Mouse (Mus musculus) heart, postnatal 36 days (tissue): Measurements from ENCODE around the gene Mrps22. TPM values are rescaled to one million over a fixed set of nuclear protein-coding genes. Genes with fewer than 3 reads are reported as not detected.

Experiments used
- DNase-seq, 2 experiments: peaks; one replicate each; pipeline ENCODE4 v3.0.0; 2021 to 2022
- intact Hi-C: fragments of 180-260 bp; cut with DNase I; formaldehyde crosslinking; loops from one replicate; pipeline ENCODE4 v1.15.1; 2025
- total RNA-seq, 2 experiments: library from RNA; stranded (reverse); gene quantifications; 2 replicates each; pipeline ENCODE4 v1.2.3; 2021

Gene Mrps22
- total RNA-seq: 10 to 100 TPM; 31.5 to 34.5 TPM

DNA sequence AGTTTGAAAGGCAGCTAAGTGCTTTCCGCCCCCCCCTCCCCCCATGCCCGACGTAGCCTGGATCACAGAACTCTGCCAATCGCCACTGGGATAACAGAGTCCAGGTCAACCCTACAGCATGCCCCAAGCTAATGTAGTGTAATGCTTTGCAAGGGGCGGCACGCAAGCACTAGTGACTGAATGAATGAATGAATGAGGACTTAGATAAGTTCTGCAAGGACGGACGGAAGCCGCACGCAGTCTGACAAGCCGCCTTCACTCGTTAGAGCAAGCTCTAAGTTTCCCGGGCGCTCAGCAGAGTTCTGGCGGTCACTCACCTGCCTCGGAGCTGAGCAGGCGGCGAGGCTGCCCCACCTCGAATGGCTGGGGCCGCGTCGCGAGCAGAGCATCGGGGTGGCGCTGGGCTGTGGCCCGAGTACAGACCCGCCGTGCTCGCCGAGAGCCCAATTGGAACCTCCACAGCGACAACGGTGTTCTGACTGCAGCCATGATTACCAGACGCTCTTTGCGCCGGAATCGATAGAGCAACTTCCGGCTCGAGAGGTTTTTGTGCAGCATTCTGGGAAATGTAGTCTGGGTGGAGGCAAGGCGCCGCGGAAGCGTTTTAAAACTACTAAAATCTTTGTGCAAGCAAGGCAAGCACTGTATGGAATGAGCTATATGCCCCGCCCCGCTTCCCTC, at the start of gene Mrps22:
Gene Mrps22 (minus strand): TSS at position 505 of the 681 bp plus-strand sequence.
- DNase-seq: peak; percentile 75 to 77
- intact Hi-C loops: loop anchor here (2.0 kb wide), 1 partner anchor 34 kb away; no protein-coding TSS in a partner anchor

DNA sequence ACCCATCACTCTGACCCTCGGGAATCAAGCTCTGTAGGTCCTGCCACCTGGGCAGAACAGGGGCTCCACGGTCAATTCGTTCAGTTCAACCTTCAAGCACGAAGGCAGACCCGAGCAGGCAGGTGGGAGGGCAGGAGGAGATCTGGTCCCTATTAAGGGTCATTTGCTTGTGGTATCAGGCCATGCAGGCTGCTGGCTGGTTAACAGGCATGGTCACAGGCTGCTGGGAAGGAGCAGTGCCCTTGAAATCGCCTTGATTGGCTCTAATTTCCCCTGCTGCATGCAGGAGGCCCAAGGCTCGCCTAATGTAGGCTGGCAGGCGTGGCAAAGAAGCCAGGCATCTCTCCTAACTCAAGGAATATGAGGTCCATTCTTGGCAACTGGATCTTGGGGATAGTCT, 49.1 kb upstream of the Mrps22 start:
- intact Hi-C loops: no loop called here
- no peak for DNase-seq

DNA sequence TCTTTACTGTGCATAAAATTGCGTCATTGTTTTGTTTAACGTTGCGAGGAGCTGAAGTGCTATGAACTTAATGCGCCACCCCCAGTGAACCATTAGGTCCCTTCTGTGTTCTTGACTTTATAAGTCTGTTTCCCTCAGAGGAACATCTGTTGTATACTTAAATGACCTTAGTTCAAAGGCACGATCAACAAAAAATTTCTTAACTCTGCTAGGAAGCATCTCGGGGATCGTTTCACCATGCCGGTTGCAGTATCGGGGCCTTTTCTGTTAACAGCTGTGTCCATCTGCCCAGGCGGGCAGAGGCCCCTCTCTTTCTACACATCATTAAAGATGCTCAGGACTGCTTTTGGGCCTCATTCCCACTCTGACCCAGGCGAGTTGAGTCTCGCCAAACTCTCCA, 46.0 kb upstream of the Mrps22 start:
- intact Hi-C loops: loop anchor here (5.0 to 10.0 kb wide), 2 partner anchors 95 to 317 kb away; no protein-coding TSS in a partner anchor
- DNase-seq: no peak

DNA sequence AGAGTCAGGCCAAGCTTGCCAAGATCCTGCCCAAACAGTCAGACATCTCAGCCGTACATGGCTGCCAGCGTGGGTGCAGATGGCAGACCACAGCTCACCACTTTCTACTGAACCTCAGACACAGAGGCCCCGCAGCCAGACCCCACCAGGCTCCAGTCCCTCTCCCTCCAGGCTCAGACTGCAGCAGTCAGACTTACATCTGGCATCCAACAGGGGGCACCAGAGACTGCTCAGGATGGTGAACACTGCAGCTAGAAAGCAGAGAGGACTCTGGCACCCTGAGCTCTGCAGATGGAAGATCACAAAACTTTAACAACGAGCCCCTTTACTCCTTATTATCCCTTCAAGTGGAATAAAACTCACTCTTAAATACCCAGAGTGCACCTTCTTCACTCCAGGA, 44.3 kb upstream of the Mrps22 start:
- DNase-seq: peak; percentile 68 to 69
- intact Hi-C loops: loop anchor here (1.0 to 10.0 kb wide), 3 partner anchors 97 to 319 kb away; no protein-coding TSS in a partner anchor

DNA sequence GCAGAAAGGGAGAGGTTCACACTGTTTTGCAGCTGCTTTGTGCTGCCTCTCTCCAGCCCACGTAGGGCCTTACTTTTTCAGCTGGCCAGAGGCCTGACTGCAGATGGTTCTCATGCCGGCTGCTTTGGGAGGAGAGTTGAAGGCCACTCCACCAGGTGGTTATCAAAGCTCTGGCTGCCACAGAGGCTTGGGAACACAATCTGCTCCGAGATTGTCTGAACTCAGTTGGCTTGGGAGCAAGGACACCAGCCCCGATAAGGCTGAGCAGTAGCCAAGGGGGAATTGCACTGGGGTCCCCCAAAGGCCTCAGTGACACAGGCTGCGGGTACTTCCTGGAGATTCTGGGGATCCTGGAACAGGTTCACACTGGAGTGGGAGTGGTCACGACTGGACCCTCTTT, 40.7 kb upstream of the Mrps22 start:
- intact Hi-C loops: loop anchor here (10.0 kb wide), 1 partner anchor 323 kb away; no protein-coding TSS in a partner anchor
- no peak for DNase-seq

DNA sequence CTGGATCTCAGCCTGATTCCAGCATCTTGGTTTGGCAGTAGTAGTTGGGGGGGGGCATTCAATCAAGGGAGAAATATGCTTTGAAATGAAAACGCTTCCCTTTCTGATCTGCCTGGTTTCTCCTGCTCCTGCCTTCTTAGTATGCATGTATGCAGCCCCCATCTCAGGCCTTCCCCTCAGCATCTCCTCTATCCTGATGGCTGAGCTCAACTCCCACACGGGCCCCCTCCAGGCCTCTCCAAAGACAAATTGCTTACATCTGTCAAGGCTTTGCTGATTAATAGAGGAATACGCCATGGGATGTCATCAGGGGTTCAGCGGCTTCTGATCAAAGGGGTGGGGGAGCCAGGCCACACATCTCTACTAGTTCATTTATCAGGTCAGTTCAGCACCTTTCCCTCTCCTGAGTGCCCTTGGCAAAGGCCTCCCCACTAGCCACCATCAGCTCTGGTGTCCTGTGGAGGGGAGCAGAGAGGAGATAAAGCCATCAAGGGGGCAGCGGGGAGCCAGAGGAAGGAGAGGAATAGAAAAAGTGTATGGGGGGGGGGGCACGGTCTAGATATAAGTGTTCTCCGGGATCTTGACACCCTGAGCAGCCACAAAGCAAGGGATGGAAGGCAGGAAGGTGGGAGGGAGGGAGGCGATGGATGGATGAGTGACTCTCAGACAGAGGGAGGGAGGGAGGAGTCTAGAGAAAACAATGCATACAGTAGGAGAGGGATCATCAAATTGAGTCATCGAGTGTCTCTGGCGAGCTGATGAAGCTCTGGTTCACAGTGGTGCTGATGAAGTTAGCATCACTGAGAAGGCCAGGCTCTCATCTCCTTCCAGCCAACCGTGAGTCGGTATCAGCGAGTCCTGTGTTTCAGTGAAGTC, 32.1 kb upstream of the Mrps22 start:
- DNase-seq: no peak
- intact Hi-C loops: no loop called here

DNA sequence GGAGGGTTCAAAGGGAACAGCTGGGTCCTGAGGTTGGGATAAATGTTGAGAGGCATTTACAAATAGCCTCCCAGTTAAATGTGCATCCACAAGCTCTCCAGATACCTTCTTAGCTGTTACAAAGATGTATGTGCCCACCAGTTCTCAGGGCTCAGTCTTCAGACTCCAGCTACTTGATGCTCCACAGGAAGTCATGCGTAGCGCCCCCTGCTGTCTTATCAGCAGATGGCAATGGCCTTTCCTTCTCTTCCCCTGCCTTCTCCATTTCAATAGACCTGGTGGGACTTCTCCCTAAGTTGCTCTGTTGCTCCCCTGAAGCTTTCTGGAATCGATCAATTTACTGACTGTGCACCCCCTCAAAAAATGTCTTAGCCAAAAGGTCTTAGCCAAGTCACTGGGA, 27.0 kb upstream of the Mrps22 start:
- intact Hi-C loops: no loop called here

DNA sequence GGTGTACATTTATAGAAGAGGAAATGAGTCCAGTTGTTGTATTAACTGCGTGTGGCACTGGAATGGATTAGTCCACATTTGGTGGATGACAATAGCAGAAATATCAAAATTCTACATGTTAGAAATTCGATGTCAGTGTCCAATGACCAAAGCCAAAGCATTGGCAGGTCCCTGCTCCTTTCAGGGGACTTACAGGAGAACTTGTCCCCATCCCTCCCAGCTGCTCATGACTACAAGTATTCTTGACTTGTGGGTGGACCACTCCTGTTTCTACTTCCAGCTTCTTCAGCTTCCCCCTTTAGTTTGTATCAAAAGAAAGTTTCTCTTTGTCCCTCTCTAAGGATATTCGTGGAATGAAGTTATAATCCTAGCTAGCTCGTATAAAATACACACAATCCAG, 3.4 kb upstream of the Mrps22 start:
- intact Hi-C loops: no loop called here
- no peak for DNase-seq

More for the DNA sequence above, 27.0 kb upstream of the Mrps22 start:
- no peak for DNase-seq

DNA sequence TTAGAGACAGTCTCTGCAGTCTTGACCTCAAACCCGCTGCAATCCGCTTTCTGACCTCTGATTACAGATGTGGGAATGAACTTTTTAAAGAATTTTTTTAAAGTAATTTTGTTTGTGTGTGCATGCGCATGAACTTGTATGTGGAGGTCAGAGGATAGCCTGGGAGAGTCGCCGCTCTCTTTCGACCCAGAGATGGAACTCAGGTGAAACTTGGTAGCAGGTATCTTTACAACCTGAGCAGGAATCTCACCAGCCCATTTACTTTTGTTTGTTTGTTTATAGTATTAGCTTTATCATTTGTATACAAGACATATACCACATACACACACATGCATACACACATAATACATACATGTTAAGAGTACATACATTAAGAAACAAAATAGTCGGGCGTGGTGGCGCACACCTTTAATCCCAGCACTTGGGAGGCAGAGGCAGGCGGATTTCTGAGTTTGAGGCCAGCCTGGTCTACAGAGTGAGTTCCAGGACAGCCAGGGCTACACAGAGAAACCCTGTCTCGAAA, 438 bp upstream of the Mrps22 start:
- intact Hi-C loops: loop anchor here (2.0 kb wide), 1 partner anchor 35 kb away; no protein-coding TSS in a partner anchor
- no peak for DNase-seq

DNA sequence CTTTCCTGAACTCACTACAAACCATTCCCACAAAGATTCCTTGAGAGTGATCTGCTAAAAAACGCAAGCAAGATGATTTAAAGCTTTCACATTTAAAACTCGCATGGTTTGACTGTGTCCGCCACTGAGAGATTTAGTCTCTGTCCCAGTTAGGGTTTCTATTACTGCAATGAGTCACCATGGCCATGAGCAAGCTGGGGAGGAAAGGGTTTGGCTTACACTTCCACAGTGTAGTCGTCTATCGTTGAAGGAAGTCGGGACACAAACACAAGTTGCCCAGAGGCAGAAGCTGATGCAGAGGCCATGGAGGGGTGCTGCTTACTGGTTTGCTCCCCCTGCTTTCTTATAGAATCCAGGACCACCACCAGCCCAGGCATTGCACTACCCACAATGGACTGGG, 1.4 kb downstream of the Mrps22 start:
- DNase-seq: no peak
- intact Hi-C loops: loop anchor here (2.0 kb wide), 1 partner anchor 33 kb away; no protein-coding TSS in a partner anchor

DNA sequence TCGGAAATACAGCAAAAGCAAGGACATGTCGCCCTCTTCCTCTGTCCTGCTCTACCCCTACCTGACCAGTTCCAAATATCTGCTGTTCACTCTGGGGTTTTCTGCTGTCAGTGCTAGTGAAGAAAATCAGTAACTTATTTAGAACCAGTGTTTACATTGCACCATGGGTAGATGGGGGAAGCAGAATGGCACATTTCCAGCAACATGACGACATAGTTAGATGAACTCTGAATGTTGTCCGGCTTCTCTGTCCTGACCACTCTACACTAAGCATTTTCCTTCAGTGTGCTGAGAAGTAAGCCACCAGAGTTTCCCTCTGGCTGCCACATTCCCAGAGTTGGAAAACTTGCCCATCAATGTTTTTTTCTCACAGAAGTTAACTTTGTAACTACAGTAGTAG, 17.6 kb downstream of the Mrps22 start:
- intact Hi-C loops: no loop called here
- no peak for DNase-seq

DNA sequence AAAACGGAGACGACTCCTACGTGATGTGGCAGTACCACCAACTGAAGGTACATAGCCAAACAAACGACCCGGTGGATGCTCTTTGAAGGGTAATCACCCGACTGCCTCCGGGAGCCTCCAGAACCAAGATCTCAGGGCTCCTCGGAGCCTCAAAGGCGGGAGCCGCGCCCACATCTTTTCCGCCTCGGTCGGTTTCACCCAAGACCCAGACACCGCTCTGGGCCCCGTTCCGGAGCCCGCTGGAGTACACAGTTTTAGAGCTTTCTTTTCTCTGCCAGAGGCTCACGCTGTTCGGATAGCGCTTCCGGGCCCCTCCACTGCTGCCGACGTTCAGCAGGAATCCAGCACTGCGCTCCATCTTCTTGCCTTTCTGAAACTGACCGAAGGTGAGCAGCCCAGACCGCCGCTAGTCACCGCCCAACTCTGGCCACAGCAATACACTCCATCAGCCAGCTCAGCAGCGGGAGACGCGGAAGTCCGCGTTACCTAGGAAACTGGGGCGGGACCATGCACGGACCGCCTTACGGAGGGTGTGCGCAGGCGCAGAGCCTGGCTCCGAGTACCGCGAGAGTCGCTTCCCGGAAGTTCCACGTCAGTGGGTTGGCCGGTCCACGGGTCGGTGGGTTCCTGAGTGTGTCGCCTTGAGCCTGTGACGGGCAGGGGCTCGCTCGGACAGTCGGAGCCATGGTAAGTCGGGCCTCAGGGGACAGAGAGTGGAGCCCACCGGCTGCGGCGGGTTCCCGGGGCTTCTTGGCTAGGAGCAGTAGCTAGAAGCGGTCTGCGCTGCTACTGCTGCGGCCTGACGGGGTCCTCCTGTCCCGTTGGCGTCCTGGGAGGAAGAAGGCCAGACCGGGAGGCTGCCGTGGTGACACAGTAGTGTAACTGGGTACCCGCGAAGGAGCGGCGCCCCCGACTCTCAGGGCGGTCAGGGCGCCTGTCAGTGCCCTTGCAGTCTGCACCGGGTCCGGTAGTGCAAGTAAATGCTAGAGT, 38.0 kb downstream of the Mrps22 start, which contains the start of gene Copb2:
Gene Copb2 (plus strand): TSS at position 585 of the 990 bp plus-strand sequence.
- peak; percentile 99 for DNase-seq
- intact Hi-C loops: no loop called here

DNA sequence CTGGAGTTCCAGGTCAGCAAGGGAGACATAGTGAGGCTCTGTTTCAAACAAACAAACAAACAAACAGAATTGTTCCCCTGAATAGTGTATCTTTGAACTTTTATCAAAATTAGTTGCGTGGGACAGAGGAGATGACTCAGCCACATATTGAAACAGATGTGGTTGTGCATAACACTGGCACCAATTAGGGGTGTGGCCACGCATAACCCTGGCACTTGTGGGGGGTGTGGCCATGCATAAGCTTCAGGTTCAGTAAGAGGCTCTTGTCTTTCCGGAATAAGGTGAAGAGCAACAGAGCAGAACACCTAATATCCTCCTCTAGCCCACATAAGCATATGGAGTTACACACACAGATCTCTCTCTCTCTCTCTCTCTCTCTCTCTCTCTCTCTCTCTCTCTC, 57.4 kb downstream of the Mrps22 start:
- no peak for DNase-seq
- intact Hi-C loops: loop anchor here (10.0 kb wide), 1 partner anchor 1369 kb away; no protein-coding TSS in a partner anchor

Other genes with a start within 250 kb of the Mrps22 start
- gene Rbp1, start 178.7 kb downstream of the Mrps22 start, total RNA-seq: 1 to 10 TPM; 6.7 to 7.5 TPM
- not detected for gene Rbp2, start 115.5 kb downstream of the Mrps22 start, total RNA-seq
- gene Copb2, start 37.9 kb downstream of the Mrps22 start, total RNA-seq: 100 to 1,000 TPM; 106 to 107 TPM
- not detected for gene Prr23a1, start 240.8 kb upstream of the Mrps22 start, total RNA-seq